In the genomic region with DNA sequence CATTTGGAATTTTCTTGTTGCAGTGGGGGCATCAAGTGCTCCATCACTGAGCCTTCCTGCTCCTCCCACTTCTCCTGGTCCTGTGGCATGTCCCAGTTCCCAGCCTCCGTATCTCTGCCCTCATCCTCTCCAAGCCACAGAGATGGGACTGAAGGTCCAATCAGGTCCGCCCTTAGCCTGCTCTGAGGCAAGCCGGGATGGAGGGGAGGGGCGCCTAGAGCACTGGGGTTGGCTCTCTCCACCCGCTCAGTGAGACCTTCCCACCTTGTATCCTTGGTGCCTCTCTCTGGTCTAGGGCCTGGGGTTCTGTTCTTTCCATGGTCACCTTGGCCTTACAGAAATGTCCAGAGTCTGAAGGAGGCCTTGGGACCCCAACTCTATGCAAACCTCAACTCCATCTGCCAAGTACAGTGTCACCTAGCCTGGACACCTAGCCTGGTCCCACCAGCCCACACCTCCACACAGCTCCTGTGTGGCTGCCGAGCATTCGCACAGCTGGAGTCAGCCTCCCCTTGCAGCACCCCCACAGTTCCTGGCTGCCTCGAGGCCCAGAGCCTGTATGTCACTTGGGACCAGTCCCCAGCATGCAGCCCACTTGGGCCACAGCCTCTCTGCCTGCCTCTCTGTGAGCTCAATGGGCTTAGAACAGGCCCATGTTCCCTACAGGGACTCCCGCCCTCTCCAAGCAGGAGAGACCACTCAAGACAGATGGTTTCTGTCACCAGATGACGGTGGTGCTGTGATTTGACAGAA, we compare ENCODE assay signal across 12 mouse cellular contexts. TPM values are rescaled to one million over a fixed set of nuclear protein-coding genes. Genes with fewer than 3 reads are reported as not detected.
DNase-seq lines count a peak whose midpoint lies in the region; ATAC-seq lines count a peak whose summit lies in the region.
"Had no signal": no experiment of that assay in that cellular context is flagged by ENCODE, and none has a peak within 500 bp of the region (broad histone marks: within the 10 kb centered on the region; RNA-seq: fewer than 3 reads in every experiment).

No protein-coding gene starts in this region.

- no peaks in the 10 kb centered on the region for H3K9me3 ChIP-seq in kidney, embryonic 14.5 days (ENCODE audit: control insufficient read depth, low read length)
- H3K9me3 ChIP-seq: limb, embryonic 12.5 days had no signal

- H3K27ac ChIP-seq in kidney, embryonic 14.5 days (ENCODE audit: low read depth, low read length) = no peak overlapping the region
- H3K27ac ChIP-seq: kidney, postnatal 0 days; limb, embryonic 12.5 days; stomach, postnatal 0 days had no signal

- no peak overlapping the region for H3K4me3 ChIP-seq in kidney, embryonic 14.5 days (ENCODE audit: low read length)
- H3K4me3 ChIP-seq: limb, embryonic 12.5 days had no signal

- no peaks in the 10 kb centered on the region for H3K4me1 ChIP-seq in kidney, embryonic 14.5 days (ENCODE audit: control insufficient read depth, insufficient read depth, low read length)
- H3K4me1 ChIP-seq: limb, embryonic 12.5 days had no signal

- no peaks in the 10 kb centered on the region for H3K27me3 ChIP-seq in kidney, embryonic 14.5 days (ENCODE audit: control insufficient read depth, insufficient read depth, low read length)

- peak; percentile 0 for DNase-seq in kidney, adult 8-10 months
- peak; percentile 14 for DNase-seq in right cerebral cortex, postnatal 10 days (ENCODE audit: low spot score in 2 of 2)
- DNase-seq in right cerebral cortex, adult 18-20 months = no peak
- DNase-seq in gastrocnemius, postnatal 4 days (ENCODE audit: low spot score in 2 of 2) = peak; percentile 10 to 18
- peak; percentile 41 for DNase-seq in testis, postnatal 10 days (ENCODE audit: low spot score)
- no peak for DNase-seq in embryo, embryonic 9.5 days (ENCODE audit: extremely low spot score)
- DNase-seq: forebrain, postnatal 0 days had no signal

- no peaks in the 10 kb centered on the region for H3K36me3 ChIP-seq in kidney, embryonic 14.5 days (ENCODE audit: control insufficient read depth, insufficient read depth, low read length)
- H3K36me3 ChIP-seq: limb, embryonic 12.5 days had no signal

- 62% methylated on average over 10 of the region's 10 CpGs for WGBS in kidney, embryonic 14.5 days

- no peak overlapping the region for H3K9ac ChIP-seq in kidney, embryonic 14.5 days (ENCODE audit: low read depth, low read length)
- H3K9ac ChIP-seq: forebrain, postnatal 0 days; limb, embryonic 12.5 days had no signal

- H3K4me2 ChIP-seq in kidney, embryonic 14.5 days (replicated peaks; ENCODE audit: low read depth, low read length) = no peak overlapping the region
- H3K4me2 ChIP-seq: limb, embryonic 12.5 days had no signal

- no peak for ATAC-seq in kidney, embryonic 14.5 days (ENCODE audit: low FRiP score, low TSS enrichment)
- ATAC-seq: forebrain, postnatal 0 days had no signal

RNA-seq across cellular contexts. Expression of a gene that starts 34.5 kb away (rescaled TPM):
- 15.5 and 18.0 TPM in 2 replicates for polyA plus RNA-seq in kidney, embryonic 14.5 days (2014; fragmentation: Nextera tagmentation; extraction: Ambion mirVana)
- 10 to 100 TPM; 26.8 to 27.1 TPM for total RNA-seq in gastrocnemius, postnatal 4 days (2021)
- total RNA-seq: hematopoietic stem cell, adult 5-6 weeks had no signal

Comparison
In these comparisons a context has a peak if more than half of its experiments do, and no peak if none do; other contexts are left out.
1. DNase-seq: peak in kidney, adult 8-10 months (2 of 2), right cerebral cortex, postnatal 10 days (2 of 2), gastrocnemius, postnatal 4 days (2 of 2) and testis, postnatal 10 days (single experiment); none in right cerebral cortex, adult 18-20 months (single experiment) and embryo, embryonic 9.5 days (single experiment).